Mouse (Mus musculus) lung, embryonic 15.5 days (tissue): ENCODE results near the gene Gramd1b. TPM values are rescaled to one million over a fixed set of nuclear protein-coding genes. Genes with fewer than 3 reads are reported as not detected.

ENCODE experiments used
- ATAC-seq: fragments of 200-750 bp; cut with Nextera tagmentation; 2 replicates; pipeline ENCODE4 v1.8.0; 2017; ENCODE audit warnings: moderate number of reproducible peaks, borderline replicate concordance; ENCODE audit not compliant: low FRiP score, low TSS enrichment; ENCODE audit errors: extremely low read depth
- H3K27ac ChIP-seq: fragments of 300-500 bp; sonication (generic); 2 replicates; pipeline ENCODE4 v1.5.1; 2015; ENCODE audit warnings: moderate library complexity, mild to moderate bottlenecking, inconsistent platforms
- H3K27me3 ChIP-seq: fragments of 300-500 bp; sonication (generic); 2 replicates; pipeline ENCODE4 v1.6.1; 2015; ENCODE audit warnings: inconsistent platforms
- H3K36me3 ChIP-seq: fragments of 300-500 bp; sonication (generic); 2 replicates; pipeline ENCODE4 v1.6.1; 2015; ENCODE audit warnings: inconsistent platforms
- H3K4me1 ChIP-seq: fragments of 300-500 bp; sonication (generic); 2 replicates; pipeline ENCODE4 v1.6.1; 2015; ENCODE audit warnings: inconsistent platforms
- H3K4me2 ChIP-seq: fragments of 300-500 bp; sonication (generic); 2 replicates; pipeline ENCODE4 v1.6.1; 2015; ENCODE audit warnings: inconsistent platforms, mild to moderate bottlenecking, moderate library complexity
- H3K4me3 ChIP-seq: fragments of 300-500 bp; sonication (generic); 2 replicates; pipeline ENCODE4 v1.5.1; 2015; ENCODE audit warnings: mild to moderate bottlenecking, inconsistent platforms
- H3K9ac ChIP-seq: fragments of 300-500 bp; sonication (generic); 2 replicates; pipeline ENCODE4 v1.6.1; 2015; ENCODE audit warnings: inconsistent platforms
- H3K9me3 ChIP-seq: fragments of 300-500 bp; sonication (generic); 2 replicates; pipeline ENCODE4 v1.6.1; 2016; ENCODE audit warnings: inconsistent platforms
- WGBS: fragments of 180-500 bp; shearing (Covaris S2); methylation state at CpG from one replicate; pipeline ENCODE4 v1.1.7; 2015; 5-methylcytosine and 5-hydroxymethylcytosine counted together
- polyA plus RNA-seq: library from polyadenylated mRNA; unstranded; fragments of >200 nt; fragmentation: Nextera tagmentation; extraction: Ambion mirVana; gene quantifications from 2 replicates; pipeline ENCODE4 v1.2.1, GENCODE M21; 2015

Gene Gramd1b
- polyA plus RNA-seq, 1 experiment from 2014 or later, result 5.5 TPM

DNA sequence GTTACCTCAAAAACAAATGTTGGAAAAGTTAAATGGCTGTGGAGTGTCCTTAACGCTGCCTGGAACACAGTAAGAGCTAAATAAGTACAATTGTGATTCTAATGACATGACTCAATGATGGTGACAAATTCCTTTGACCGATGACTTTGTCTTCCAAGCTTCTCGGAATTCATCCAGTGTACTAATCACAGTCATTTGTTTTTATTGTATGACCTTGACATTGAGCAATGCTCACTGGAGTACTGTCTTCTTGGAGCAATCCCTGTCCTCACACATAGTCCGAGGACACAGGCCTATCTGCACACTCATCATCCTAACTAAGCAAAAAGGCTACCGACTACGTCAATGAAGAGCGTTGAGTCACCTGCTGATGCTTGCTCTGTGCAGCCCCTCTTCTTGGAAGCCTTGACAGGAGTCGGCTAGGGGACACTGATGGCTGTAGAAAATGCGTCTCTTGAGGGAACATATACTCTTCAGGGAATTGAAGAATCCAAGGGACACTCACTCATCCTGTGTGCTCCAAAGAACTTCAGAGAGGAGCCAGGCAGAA lies 58.1 kb downstream of the Gramd1b start:
- no peak overlapping the region for H3K4me2 ChIP-seq
- H3K9ac ChIP-seq, result no peak overlapping the region
- H3K4me3 ChIP-seq, result no peak overlapping the region
- H3K27ac ChIP-seq, result no peak overlapping the region
- no peak for ATAC-seq
- no peaks in the 10 kb centered on the region for H3K4me1 ChIP-seq
- no peaks in the 10 kb centered on the region for H3K9me3 ChIP-seq
- H3K27me3 ChIP-seq, result no peaks in the 10 kb centered on the region
- 86% methylated on average over 9 of the region's 9 CpGs for WGBS
- no peaks in the 10 kb centered on the region for H3K36me3 ChIP-seq

DNA sequence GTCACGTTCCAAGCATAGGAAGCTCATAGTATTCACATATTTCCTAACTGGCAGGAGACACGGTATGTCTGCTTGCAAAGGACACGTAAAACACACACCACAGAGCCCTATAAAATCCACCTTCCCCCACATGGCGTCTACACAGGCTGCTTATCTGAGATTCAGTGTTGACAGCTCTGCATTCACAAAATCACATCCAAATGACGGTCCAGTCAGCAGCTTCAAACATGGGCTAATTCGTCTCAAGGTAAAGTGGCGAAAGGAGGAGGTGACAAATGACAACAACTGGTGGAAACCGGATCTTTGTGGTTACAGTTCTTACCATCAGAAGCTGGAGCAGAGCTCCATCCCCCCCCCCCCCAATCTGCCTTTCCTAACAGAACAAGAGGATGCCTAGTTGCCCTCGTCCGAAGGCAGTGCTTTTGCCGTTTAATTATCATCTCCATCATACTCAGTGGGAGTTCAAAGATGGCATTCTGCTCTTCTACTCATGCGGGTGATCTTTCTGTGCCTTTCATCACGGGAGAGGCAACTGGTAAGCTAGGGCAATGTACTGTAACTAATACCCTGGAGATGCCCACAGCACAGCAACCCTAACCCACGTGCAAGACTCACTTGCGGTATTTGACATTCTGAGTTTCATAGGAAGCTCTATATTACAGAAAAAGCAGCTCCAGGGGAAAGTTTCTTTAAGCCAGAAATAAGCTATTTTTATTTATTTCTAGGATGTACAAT lies 61.6 kb downstream of the Gramd1b start:
- Histone ChIP-seq H3K4me1 (peaks cover 6% of the 10 kb centered on the region; the same call in 1 of the 2 replicates), H3K4me2 (no peak overlapping the region), H3K9me3 (no peaks in the 10 kb centered on the region), H3K36me3 (no peaks in the 10 kb centered on the region), H3K27me3 (no peaks in the 10 kb centered on the region), H3K4me3 (no peak overlapping the region), H3K9ac (no peak overlapping the region), H3K27ac (no peak overlapping the region)
- ATAC-seq, result no peak
- 63% methylated on average over 15 of the region's 15 CpGs for WGBS

DNA sequence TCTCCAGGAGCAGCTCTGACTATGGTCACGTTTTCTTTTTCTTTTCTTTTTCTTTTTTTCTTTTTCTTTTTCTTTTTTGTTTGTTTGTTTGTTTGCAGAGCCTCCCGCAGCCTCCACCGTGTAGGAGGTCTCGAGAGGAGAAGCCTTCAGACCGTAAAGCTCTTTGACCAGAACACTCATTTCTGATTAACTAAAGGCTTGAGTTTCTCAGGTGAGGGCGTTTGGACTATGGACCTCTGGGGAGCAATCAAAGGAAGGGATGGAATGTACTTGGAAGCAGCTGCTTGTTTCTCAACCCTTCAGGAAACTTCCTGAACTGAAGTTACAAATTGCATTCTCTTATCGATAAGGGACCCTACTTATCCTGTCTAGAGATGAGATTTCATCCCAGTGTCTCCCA lies 64.4 kb downstream of the Gramd1b start:
- H3K9me3 ChIP-seq, result no peaks in the 10 kb centered on the region
- H3K36me3 ChIP-seq, result no peaks in the 10 kb centered on the region
- no peak for ATAC-seq
- 33% methylated on average over 7 of the region's 7 CpGs for WGBS
- no peak overlapping the region for H3K9ac ChIP-seq
- no peaks in the 10 kb centered on the region for H3K27me3 ChIP-seq
- no peak overlapping the region for H3K4me3 ChIP-seq
- H3K27ac ChIP-seq, result peak overlapping the region; percentile 23; the same call in 1 of the 2 replicates
- no peak overlapping the region for H3K4me2 ChIP-seq
- peaks cover 6% of the 10 kb centered on the region; the same call in 1 of the 2 replicates for H3K4me1 ChIP-seq

GRCm38 (mm10) chr9:40465596-40465995 lies 65.6 kb downstream of the Gramd1b start:
- 54% methylated on average over 5 of the region's 5 CpGs for WGBS
- no peak for ATAC-seq

GRCm38 (mm10) chr9:40462401-40462800 lies 68.8 kb downstream of the Gramd1b start:
- H3K9ac ChIP-seq, result no peak overlapping the region
- WGBS, result 75% methylated on average over 6 of the region's 6 CpGs
- no peak overlapping the region for H3K27ac ChIP-seq
- no peak for ATAC-seq
- no peaks in the 10 kb centered on the region for H3K36me3 ChIP-seq
- no peak overlapping the region for H3K4me3 ChIP-seq
- H3K9me3 ChIP-seq, result no peaks in the 10 kb centered on the region
- peaks cover 15% of the 10 kb centered on the region for H3K4me1 ChIP-seq
- no peaks in the 10 kb centered on the region for H3K27me3 ChIP-seq
- no peak overlapping the region for H3K4me2 ChIP-seq

More at GRCm38 (mm10) chr9:40465596-40465995, 65.6 kb downstream of the Gramd1b start:
- Histone ChIP-seq H3K9me3 (no peaks in the 10 kb centered on the region), H3K27ac (no peak overlapping the region), H3K4me3 (no peak overlapping the region), H3K36me3 (no peaks in the 10 kb centered on the region), H3K9ac (no peak overlapping the region), H3K4me1 (peaks cover 6% of the 10 kb centered on the region; the same call in 1 of the 2 replicates), H3K4me2 (no peak overlapping the region), H3K27me3 (no peaks in the 10 kb centered on the region)

DNA sequence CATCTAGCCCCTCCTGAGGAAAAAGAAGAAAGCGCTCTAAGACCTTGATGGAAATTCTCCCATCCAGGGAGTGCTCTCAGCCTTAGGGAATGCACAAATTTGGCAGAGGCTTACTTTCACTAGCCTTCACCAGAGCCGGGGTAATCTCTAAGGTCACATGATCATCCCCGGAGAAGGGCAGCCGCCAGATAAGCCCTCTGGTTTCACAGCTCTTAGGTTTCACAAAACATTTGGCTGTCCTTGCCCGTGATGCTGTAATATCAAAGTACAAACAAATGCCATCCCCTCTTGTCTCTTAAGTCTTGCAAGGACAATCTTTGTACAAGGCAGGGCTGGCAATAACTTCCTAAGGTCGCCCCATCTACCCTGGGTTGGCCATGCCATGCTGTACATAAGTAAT lies 70.4 kb downstream of the Gramd1b start:
- H3K9ac ChIP-seq, result no peak overlapping the region
- ATAC-seq, result no peak
- H3K4me1 ChIP-seq, result peaks cover 17% of the 10 kb centered on the region
- no peak overlapping the region for H3K4me3 ChIP-seq
- 29% methylated on average over 6 of the region's 6 CpGs for WGBS
- no peaks in the 10 kb centered on the region for H3K27me3 ChIP-seq
- H3K27ac ChIP-seq, result no peak overlapping the region
- H3K4me2 ChIP-seq, result no peak overlapping the region
- no peaks in the 10 kb centered on the region for H3K36me3 ChIP-seq
- no peaks in the 10 kb centered on the region for H3K9me3 ChIP-seq

- Histone ChIP-seq H3K9ac (no peak overlapping the region), H3K4me3 (no peak overlapping the region), H3K4me1 (peaks cover 24% of the 10 kb centered on the region), H3K9me3 (no peaks in the 10 kb centered on the region), H3K4me2 (no peak overlapping the region), H3K27ac (no peak overlapping the region; the same call in 1 of the 2 replicates), H3K36me3 (no peaks in the 10 kb centered on the region), H3K27me3 (no peaks in the 10 kb centered on the region)
- WGBS, result 49% methylated on average over 5 of the region's 5 CpGs
- no peak for ATAC-seq
Observed at GRCm38 (mm10) chr9:40459304-40460280, 71.6 kb downstream of the Gramd1b start.

DNA sequence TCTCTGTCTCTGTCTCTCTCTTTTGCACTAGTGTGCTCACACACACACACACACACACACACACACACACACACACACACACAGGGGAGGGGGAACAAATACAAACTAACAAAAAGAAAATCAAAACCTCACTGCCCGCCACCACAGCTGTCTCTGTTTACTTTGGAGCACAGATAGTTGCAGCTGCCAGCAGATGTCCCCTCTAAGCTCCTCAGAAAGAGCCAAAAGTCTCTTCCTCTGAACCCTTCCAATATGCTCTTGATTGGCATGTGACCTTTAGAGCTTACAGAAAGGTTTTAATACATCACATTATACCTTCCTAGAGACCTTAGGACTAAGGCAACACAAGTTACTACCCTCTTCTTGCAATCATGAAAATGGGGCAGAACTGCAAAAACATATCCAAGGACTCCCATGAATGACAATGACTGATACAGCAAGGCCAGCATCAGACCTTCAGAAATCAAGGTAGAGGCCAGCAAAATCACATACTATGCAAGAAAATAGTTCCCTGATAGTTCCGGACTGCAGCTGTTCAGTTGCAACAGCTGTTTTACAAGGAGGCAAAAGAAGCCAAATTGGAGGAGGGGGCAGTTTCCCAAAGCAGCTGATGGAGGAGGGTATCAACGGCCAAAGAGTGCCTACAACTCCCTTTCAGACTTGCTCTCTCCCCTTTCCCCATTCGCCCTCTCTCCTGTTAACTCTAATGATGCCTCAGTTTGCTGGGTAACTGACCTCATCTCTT lies 72.5 kb downstream of the Gramd1b start:
- Histone ChIP-seq H3K27ac (no peak overlapping the region; the same call in 1 of the 2 replicates), H3K27me3 (no peaks in the 10 kb centered on the region), H3K36me3 (no peaks in the 10 kb centered on the region), H3K9me3 (no peaks in the 10 kb centered on the region), H3K4me1 (peaks cover 24% of the 10 kb centered on the region), H3K9ac (no peak overlapping the region), H3K4me3 (no peak overlapping the region), H3K4me2 (no peak overlapping the region)
- ATAC-seq, result no peak
- WGBS, result 45% methylated on average over 4 of the region's 4 CpGs

DNA sequence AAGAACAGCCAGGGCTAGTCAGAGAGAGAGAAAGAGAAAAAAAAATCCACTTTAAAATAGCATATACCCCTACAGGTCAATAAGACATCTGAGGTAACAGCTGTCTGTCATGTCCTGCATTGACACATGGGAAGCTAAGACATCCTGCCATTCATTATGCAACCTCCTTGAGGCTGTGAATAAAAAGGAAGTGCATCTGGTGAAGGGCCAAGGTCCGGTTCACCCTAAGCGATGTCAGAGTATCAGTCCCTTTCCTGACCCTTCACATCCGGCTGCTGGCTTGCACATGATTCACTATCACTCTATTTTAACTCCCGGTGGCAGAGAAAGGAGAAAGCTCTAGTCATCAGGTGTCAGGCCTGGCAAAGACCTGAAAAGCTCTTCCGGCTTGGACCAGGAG lies 73.7 kb downstream of the Gramd1b start:
- no peak for ATAC-seq
- H3K27ac ChIP-seq, result no peak overlapping the region

GRCm38 (mm10) chr9:40456191-40456590 lies 75.0 kb downstream of the Gramd1b start:
- under 1% methylated on average over 7 of the region's 7 CpGs for WGBS
- peak overlapping the region; percentile 88 for H3K27ac ChIP-seq
- H3K4me2 ChIP-seq, result peak overlapping the region; percentile 99
- H3K27me3 ChIP-seq, result no peaks in the 10 kb centered on the region
- ATAC-seq, result peak; percentile 92
- peak overlapping the region; percentile 57; the same call in 1 of the 2 replicates for H3K9ac ChIP-seq
- no peaks in the 10 kb centered on the region for H3K36me3 ChIP-seq
- H3K4me1 ChIP-seq, result peaks cover 27% of the 10 kb centered on the region
- H3K9me3 ChIP-seq, result no peaks in the 10 kb centered on the region
- H3K4me3 ChIP-seq, result peak overlapping the region; percentile 72

More for the DNA sequence above, 73.7 kb downstream of the Gramd1b start:
- Histone ChIP-seq H3K27me3 (no peaks in the 10 kb centered on the region), H3K9me3 (no peaks in the 10 kb centered on the region), H3K4me3 (no peak overlapping the region), H3K4me1 (peaks cover 27% of the 10 kb centered on the region), H3K36me3 (no peaks in the 10 kb centered on the region), H3K9ac (no peak overlapping the region), H3K4me2 (no peak overlapping the region)
- WGBS, result 56% methylated on average over 5 of the region's 5 CpGs
